Mouse (Mus musculus) erythroblast, embryonic 14.5 days (primary cell): ENCODE data around the gene Akap13. TPM values are rescaled to one million over a fixed set of nuclear protein-coding genes. Genes with fewer than 3 reads are reported as not detected.

Experiments used
- H3K27me3 ChIP-seq: 2 replicates; pipeline ENCODE4 v1.6.1; 2012; ENCODE audit warnings: inconsistent platforms; ENCODE audit not compliant: control insufficient read depth
- H3K36me3 ChIP-seq: 2 replicates; pipeline ENCODE4 v1.6.1; 2012; ENCODE audit warnings: mild to moderate bottlenecking, inconsistent platforms; ENCODE audit not compliant: control insufficient read depth
- H3K4me1 ChIP-seq: 2 replicates; pipeline ENCODE4 v1.6.1; 2012; ENCODE audit warnings: inconsistent platforms; ENCODE audit not compliant: control insufficient read depth
- H3K4me3 ChIP-seq: replicated peaks from 2 replicates; pipeline ENCODE3; 2012; ENCODE audit warnings: moderate library complexity, mild to moderate bottlenecking, inconsistent platforms
- H3K9me3 ChIP-seq: 2 replicates; pipeline ENCODE4 v1.6.1; 2012; ENCODE audit warnings: low read length, inconsistent platforms, mixed read lengths; ENCODE audit not compliant: control insufficient read depth
- GATA1 ChIP-seq: IDR thresholded peaks from 2 replicates; pipeline ENCODE4 v1.6.1; 2012; ENCODE audit warnings: low read length, inconsistent platforms, mixed read lengths
- TAL1 ChIP-seq: IDR thresholded peaks from 3 replicates; pipeline ENCODE4 v1.6.1; 2012; ENCODE audit warnings: low read length, inconsistent platforms, mixed read lengths
- polyA plus RNA-seq: library from polyadenylated mRNA; stranded (reverse); fragments of >175 nt; gene quantifications from 2 replicates; pipeline ENCODE4 v1.2.3, GENCODE M21; 2012

Gene Akap13
- polyA plus RNA-seq, 1 experiment: 1.8 TPM

DNA sequence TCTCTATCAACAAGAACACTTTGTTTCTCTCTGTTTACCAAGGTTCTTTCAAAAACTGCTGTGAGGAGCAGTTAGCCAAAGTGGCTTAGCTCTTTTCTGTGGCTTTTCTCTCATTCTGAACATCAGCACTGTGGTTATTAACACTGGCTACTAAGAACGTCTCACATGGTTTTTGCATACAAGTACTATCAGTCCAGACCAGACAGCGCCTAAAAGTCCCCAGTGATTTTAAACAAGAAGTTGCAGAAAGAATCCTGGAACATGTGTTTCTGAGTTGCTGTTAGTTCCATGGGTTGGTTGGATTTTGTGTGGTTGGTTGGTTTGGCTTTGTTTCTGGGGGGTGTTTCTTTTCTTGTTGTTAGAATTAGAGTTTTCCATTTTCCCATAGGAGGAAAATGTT, 257.5 kb downstream of the Akap13 start:
- Histone ChIP-seq H3K4me3 (no peak overlapping the region), H3K9me3 (no peaks in the 10 kb centered on the region), H3K36me3 (peaks cover 82% of the 10 kb centered on the region), H3K27me3 (no peaks in the 10 kb centered on the region), H3K4me1 (peaks cover 20% of the 10 kb centered on the region)
- TF ChIP-seq GATA1: no peak
- TF ChIP-seq TAL1: no peak

DNA sequence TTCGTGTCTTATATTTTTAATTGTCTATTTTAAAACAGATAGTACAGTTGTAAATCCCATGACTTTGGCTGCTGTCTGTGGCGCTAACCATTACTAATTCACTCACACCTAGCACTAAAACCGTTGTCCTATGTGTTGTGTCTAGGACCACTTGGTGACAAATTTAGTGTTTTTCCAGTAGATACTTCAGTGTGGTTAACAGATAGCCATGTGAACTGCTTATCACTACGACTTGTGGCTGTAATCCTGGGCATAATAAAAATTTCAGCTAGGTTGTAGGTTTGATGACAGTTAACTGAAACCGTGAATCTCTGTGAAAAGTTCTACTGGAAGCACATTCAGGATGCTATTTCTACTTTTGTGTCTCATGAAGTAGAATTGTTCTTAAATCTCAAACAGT, 258.6 kb downstream of the Akap13 start:
- Histone ChIP-seq H3K9me3 (no peaks in the 10 kb centered on the region), H3K36me3 (peaks cover 80% of the 10 kb centered on the region), H3K4me1 (peaks cover 18% of the 10 kb centered on the region), H3K4me3 (no peak overlapping the region), H3K27me3 (no peaks in the 10 kb centered on the region)
- TF ChIP-seq GATA1 (no peak), TAL1 (no peak)

DNA sequence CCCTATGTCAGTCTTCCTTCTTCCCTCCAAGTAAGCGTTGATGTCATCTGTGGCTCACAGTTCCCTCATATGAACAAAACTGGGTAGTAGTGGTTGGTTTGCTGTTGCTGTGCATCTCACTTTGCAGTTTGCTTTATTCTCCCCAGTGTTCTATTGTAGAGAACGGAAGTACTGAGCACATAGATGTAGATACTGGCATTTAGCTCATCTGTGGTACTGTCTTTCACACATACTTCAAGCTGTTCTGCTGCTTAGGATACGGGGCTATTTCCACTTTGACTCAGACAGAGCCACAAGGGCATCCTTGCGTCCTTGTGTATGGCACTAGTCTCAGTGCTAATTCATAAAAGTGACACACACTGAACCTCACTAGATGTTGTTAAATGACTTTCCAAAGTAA, 259.7 kb downstream of the Akap13 start:
- no peaks in the 10 kb centered on the region for H3K9me3 ChIP-seq
- peaks cover 81% of the 10 kb centered on the region for H3K36me3 ChIP-seq
- no peak for TF ChIP-seq TAL1
- no peak for TF ChIP-seq GATA1
- peaks cover 18% of the 10 kb centered on the region for H3K4me1 ChIP-seq
- no peaks in the 10 kb centered on the region for H3K27me3 ChIP-seq
- H3K4me3 ChIP-seq: no peak overlapping the region

- peaks cover 18% of the 10 kb centered on the region for H3K4me1 ChIP-seq
- H3K27me3 ChIP-seq: no peaks in the 10 kb centered on the region
- no peak for TF ChIP-seq TAL1
- no peak for TF ChIP-seq GATA1
- peaks cover 84% of the 10 kb centered on the region for H3K36me3 ChIP-seq
- no peak overlapping the region for H3K4me3 ChIP-seq
- H3K9me3 ChIP-seq: no peaks in the 10 kb centered on the region
Measured at GRCm38 (mm10) chr7:75715939-75716338, 260.6 kb downstream of the Akap13 start.

- TF ChIP-seq TAL1 (no peak), GATA1 (no peak)
- H3K27me3 ChIP-seq: no peaks in the 10 kb centered on the region
- H3K9me3 ChIP-seq: no peaks in the 10 kb centered on the region
- no peak overlapping the region for H3K4me3 ChIP-seq
- peaks cover 19% of the 10 kb centered on the region for H3K4me1 ChIP-seq
- peaks cover 79% of the 10 kb centered on the region for H3K36me3 ChIP-seq
Measured at GRCm38 (mm10) chr7:75717349-75717748, 262.0 kb downstream of the Akap13 start.

GRCm38 (mm10) chr7:75721302-75721701, 266.0 kb downstream of the Akap13 start:
- H3K4me3 ChIP-seq: no peak overlapping the region
- H3K4me1 ChIP-seq: peaks cover 7% of the 10 kb centered on the region
- no peaks in the 10 kb centered on the region for H3K9me3 ChIP-seq
- no peaks in the 10 kb centered on the region for H3K27me3 ChIP-seq
- TF ChIP-seq TAL1 (no peak), GATA1 (no peak)
- peaks cover 93% of the 10 kb centered on the region for H3K36me3 ChIP-seq

- H3K4me1 ChIP-seq: peaks cover 7% of the 10 kb centered on the region
- H3K4me3 ChIP-seq: no peak overlapping the region
- TF ChIP-seq GATA1 (no peak), TAL1 (no peak)
- H3K36me3 ChIP-seq: peaks cover 95% of the 10 kb centered on the region
- H3K9me3 ChIP-seq: no peaks in the 10 kb centered on the region
- H3K27me3 ChIP-seq: no peaks in the 10 kb centered on the region
Measured at GRCm38 (mm10) chr7:75724012-75724411, 268.7 kb downstream of the Akap13 start.

DNA sequence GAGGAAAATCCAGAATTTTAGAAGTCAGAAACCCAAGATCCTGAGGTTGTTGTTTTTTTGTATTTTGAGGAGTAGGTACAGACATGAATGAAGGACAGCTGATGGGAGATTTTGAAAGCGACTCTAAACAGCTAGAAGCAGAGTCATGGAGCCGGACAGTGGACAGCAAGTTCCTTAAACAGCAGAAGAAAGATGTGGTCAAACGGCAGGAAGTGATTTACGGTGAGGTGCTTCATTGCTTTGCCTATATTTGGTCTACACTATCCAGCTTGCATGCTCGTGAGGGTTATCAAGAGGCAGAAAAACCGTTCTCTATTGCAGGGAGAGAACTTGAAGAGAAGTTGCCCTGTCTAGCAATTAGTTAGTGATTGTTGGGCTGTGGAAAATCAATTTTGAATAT, 270.6 kb downstream of the Akap13 start:
- H3K36me3 ChIP-seq: peaks cover 95% of the 10 kb centered on the region
- no peak overlapping the region for H3K4me3 ChIP-seq
- H3K27me3 ChIP-seq: no peaks in the 10 kb centered on the region
- peaks cover 7% of the 10 kb centered on the region for H3K4me1 ChIP-seq
- TF ChIP-seq TAL1 (no peak), GATA1 (no peak)
- no peaks in the 10 kb centered on the region for H3K9me3 ChIP-seq

- TF ChIP-seq TAL1 (no peak), GATA1 (no peak)
- Histone ChIP-seq H3K27me3 (no peaks in the 10 kb centered on the region), H3K36me3 (peaks cover 97% of the 10 kb centered on the region), H3K4me1 (peaks cover 4% of the 10 kb centered on the region), H3K9me3 (no peaks in the 10 kb centered on the region), H3K4me3 (no peak overlapping the region)
Measured at GRCm38 (mm10) chr7:75726867-75727266, 271.5 kb downstream of the Akap13 start.

GRCm38 (mm10) chr7:75729652-75730051, 274.3 kb downstream of the Akap13 start:
- Histone ChIP-seq H3K4me1 (peaks cover 2% of the 10 kb centered on the region; the same call in 1 of the 2 replicates), H3K36me3 (peaks cover 98% of the 10 kb centered on the region), H3K9me3 (no peaks in the 10 kb centered on the region), H3K27me3 (no peaks in the 10 kb centered on the region), H3K4me3 (no peak overlapping the region)
- TF ChIP-seq GATA1: no peak
- no peak for TF ChIP-seq TAL1
